Mouse (Mus musculus) erythroblast, embryonic 14.5 days (primary cell): ENCODE results near the gene Gjb5.

ENCODE experiments used
- GATA1 ChIP-seq: IDR thresholded peaks from 2 replicates; pipeline ENCODE4 v1.6.1; 2012; ENCODE audit warnings: low read length, inconsistent platforms, mixed read lengths
- TAL1 ChIP-seq: IDR thresholded peaks from 3 replicates; pipeline ENCODE4 v1.6.1; 2012; ENCODE audit warnings: low read length, inconsistent platforms, mixed read lengths

DNA sequence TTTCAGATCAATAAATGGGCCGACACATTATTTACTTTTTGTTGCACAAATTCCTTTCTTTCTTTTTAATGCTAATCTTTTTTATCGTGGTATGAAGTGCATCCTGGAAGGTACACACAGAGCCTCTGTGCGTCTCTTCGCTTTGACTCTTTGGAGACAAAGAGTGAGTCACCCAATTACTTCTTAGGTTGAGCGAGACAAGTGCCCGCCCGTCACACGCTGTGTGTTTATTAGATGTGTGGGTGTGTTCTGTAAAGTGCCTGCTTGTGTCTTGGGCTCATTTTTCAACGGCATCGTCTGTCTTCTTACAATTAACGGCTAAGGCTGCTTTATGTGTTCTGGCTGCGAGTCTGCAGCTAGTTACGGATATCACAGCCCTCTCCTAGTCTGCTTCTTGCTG, 31.7 kb upstream of the Gjb5 start:
- TF ChIP-seq GATA1 (no peak), TAL1 (no peak)
